Mouse (Mus musculus) testis, postnatal 10 days (tissue): ENCODE data around the gene Tmsb10.

ENCODE experiments used
- DNase-seq: peaks from one replicate; pipeline ENCODE4 v3.0.0; 2021; ENCODE audit warnings: low spot score

The Tmsb10 gene

DNA sequence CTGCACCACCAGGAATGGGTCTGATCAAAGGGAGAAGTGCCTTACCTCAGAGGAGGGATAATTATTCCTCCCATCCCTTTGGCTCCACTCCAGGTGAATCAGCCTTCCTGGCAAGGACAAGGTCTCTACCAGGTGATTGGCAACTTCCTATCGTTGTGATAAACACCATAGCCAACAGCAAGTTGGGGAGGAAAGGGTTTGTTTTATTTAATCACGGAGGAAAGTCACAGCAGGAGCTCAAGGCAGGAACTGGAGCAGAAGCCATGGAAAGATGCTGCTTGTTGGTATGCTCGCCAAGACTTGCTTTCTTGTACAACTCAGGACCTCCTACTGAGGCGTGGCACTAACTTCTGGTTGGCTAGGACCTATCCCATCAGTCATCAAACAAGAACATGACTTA is 47.3 kb downstream of the Tmsb10 start:
- no peak for DNase-seq
